Comparison of ENCODE assay signal across 9 mouse cellular contexts in the genomic region with DNA sequence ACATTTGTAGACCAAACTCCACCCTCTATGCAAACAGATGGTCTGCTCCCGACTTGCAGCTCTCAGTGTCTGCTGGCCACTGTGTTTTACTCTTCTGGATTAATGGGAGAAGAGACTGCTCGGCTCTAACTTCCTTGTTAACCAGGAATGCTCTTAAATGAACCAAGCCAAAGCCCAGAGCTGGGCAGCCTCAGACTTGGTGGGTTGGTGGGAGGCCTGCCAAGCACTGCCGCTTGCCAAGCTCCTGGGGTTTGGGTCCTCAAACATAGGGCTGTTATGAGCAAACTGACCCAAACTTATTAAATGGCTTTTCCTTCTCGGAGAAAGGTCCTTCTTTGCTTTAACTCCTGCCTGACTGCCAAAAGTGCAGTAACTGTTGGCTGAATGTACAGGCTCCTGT.
DNase-seq lines count a peak whose midpoint lies in the region; ATAC-seq and TF ChIP-seq lines count a peak whose summit lies in the region.
"Had no signal": no experiment of that assay in that cellular context is flagged by ENCODE, and none has a peak within 500 bp of the region (broad histone marks: within the 10 kb centered on the region; RNA-seq: fewer than 3 reads in every experiment).

No protein-coding gene starts in this region.

- no peaks in the 10 kb centered on the region for H3K36me3 ChIP-seq in forebrain, postnatal 0 days (ENCODE audit: insufficient read depth)
- H3K36me3 ChIP-seq in forebrain, embryonic 11.5 days (ENCODE audit: control insufficient read depth, insufficient read depth, low read length): no peaks in the 10 kb centered on the region
- no peaks in the 10 kb centered on the region for H3K36me3 ChIP-seq in midbrain, postnatal 0 days (ENCODE audit: insufficient read depth, low read length)
- H3K36me3 ChIP-seq in midbrain, embryonic 15.5 days (replicated peaks): no peaks in the 10 kb centered on the region
- H3K36me3 ChIP-seq in stomach, embryonic 14.5 days (ENCODE audit: control insufficient read depth, insufficient read depth, low read length): no peaks in the 10 kb centered on the region
- H3K36me3 ChIP-seq: neural tube, embryonic 13.5 days had no signal

- ATAC-seq in forebrain, postnatal 0 days: no peak
- no peak for ATAC-seq in forebrain, embryonic 11.5 days (replicated peaks; ENCODE audit: low FRiP score)
- ATAC-seq in midbrain, postnatal 0 days (ENCODE audit: low FRiP score): no peak
- no peak for ATAC-seq in midbrain, embryonic 15.5 days (replicated peaks)
- no peak for ATAC-seq in stomach, embryonic 14.5 days (ENCODE audit: insufficient number of reproducible peaks, insufficient read depth, low FRiP score, low read depth)

- no peaks in the 10 kb centered on the region for H3K27me3 ChIP-seq in forebrain, postnatal 0 days (ENCODE audit: insufficient read depth, low read length)
- no peaks in the 10 kb centered on the region for H3K27me3 ChIP-seq in forebrain, embryonic 11.5 days (ENCODE audit: control insufficient read depth, insufficient read depth, low read length)
- H3K27me3 ChIP-seq in midbrain, postnatal 0 days (ENCODE audit: insufficient read depth, low read length): no peaks in the 10 kb centered on the region
- H3K27me3 ChIP-seq in midbrain, embryonic 15.5 days (replicated peaks): no peaks in the 10 kb centered on the region
- H3K27me3 ChIP-seq in stomach, embryonic 14.5 days (ENCODE audit: control insufficient read depth, insufficient read depth, low read length): no peaks in the 10 kb centered on the region
- H3K27me3 ChIP-seq: neural tube, embryonic 13.5 days had no signal

- 21% methylated on average over 4 of the region's 4 CpGs for WGBS in forebrain, postnatal 0 days
- 64% methylated on average over 4 of the region's 4 CpGs for WGBS in forebrain, embryonic 11.5 days
- WGBS in midbrain, postnatal 0 days: 56% methylated on average over 4 of the region's 4 CpGs
- WGBS in midbrain, embryonic 15.5 days: 60% methylated on average over 4 of the region's 4 CpGs
- 16% methylated on average over 4 of the region's 4 CpGs for WGBS in stomach, embryonic 14.5 days

- no peaks in the 10 kb centered on the region for H3K9me3 ChIP-seq in forebrain, postnatal 0 days (ENCODE audit: low read length)
- H3K9me3 ChIP-seq in forebrain, embryonic 11.5 days (ENCODE audit: control insufficient read depth, low read length): no peaks in the 10 kb centered on the region
- no peaks in the 10 kb centered on the region for H3K9me3 ChIP-seq in midbrain, postnatal 0 days (ENCODE audit: low read length)
- H3K9me3 ChIP-seq in midbrain, embryonic 15.5 days: no peaks in the 10 kb centered on the region; the same call in 1 of the 2 replicates
- no peaks in the 10 kb centered on the region for H3K9me3 ChIP-seq in stomach, embryonic 14.5 days (ENCODE audit: control insufficient read depth, low read depth, low read length)

- peak; percentile 43 for DNase-seq in forebrain, postnatal 0 days
- no peak for DNase-seq in forebrain, embryonic 11.5 days (ENCODE audit: low spot score)
- DNase-seq in midbrain, postnatal 0 days (ENCODE audit: low spot score): peak; percentile 61
- DNase-seq in fibroblast of lung, adult 2 months (ENCODE audit: low read depth): peak; percentile 46
- DNase-seq in heart, postnatal 4 days: no peak
- no peak for DNase-seq in heart, postnatal 25 days (ENCODE audit: low spot score)

- H3K4me3 ChIP-seq in forebrain, postnatal 0 days (ENCODE audit: low read depth, low read length): no peak overlapping the region
- no peak overlapping the region for H3K4me3 ChIP-seq in forebrain, embryonic 11.5 days (ENCODE audit: low read depth, low read length)
- no peak overlapping the region for H3K4me3 ChIP-seq in midbrain, postnatal 0 days (ENCODE audit: low read depth, low read length)
- H3K4me3 ChIP-seq in midbrain, embryonic 15.5 days: no peak overlapping the region
- no peak overlapping the region for H3K4me3 ChIP-seq in stomach, embryonic 14.5 days (ENCODE audit: low read depth, low read length)
- H3K4me3 ChIP-seq: neural tube, embryonic 13.5 days had no signal

- no peak overlapping the region for H3K27ac ChIP-seq in forebrain, postnatal 0 days (ENCODE audit: low read depth, low read length)
- H3K27ac ChIP-seq in forebrain, embryonic 11.5 days (ENCODE audit: low read depth, low read length): no peak overlapping the region
- H3K27ac ChIP-seq in midbrain, postnatal 0 days (ENCODE audit: low read depth, low read length): no peak overlapping the region
- no peak overlapping the region for H3K27ac ChIP-seq in midbrain, embryonic 15.5 days
- H3K27ac ChIP-seq in stomach, embryonic 14.5 days (ENCODE audit: low read length): peak overlapping the region; percentile 70; the same call in 1 of the 2 replicates
- H3K27ac ChIP-seq: neural tube, embryonic 13.5 days had no signal

- intact Hi-C loops in heart, postnatal 25 days (cut with DNase I): no loop called here

- no peak for TF ChIP-seq CTCF in forebrain, postnatal 0 days (IDR thresholded peaks at IDR 0.05; ENCODE audit: low read depth)
- no peak for TF ChIP-seq CTCF in midbrain, postnatal 0 days (IDR thresholded peaks at IDR 0.05)

- no peak overlapping the region for H3K9ac ChIP-seq in forebrain, postnatal 0 days
- H3K9ac ChIP-seq in forebrain, embryonic 11.5 days (ENCODE audit: low read length): no peak overlapping the region
- no peak overlapping the region for H3K9ac ChIP-seq in midbrain, postnatal 0 days (replicated peaks; ENCODE audit: low read length, poor library complexity, severe bottlenecking)
- no peak overlapping the region for H3K9ac ChIP-seq in midbrain, embryonic 15.5 days
- no peak overlapping the region for H3K9ac ChIP-seq in stomach, embryonic 14.5 days (replicated peaks; ENCODE audit: low read depth, low read length)
- H3K9ac ChIP-seq: neural tube, embryonic 13.5 days had no signal

- H3K4me2 ChIP-seq in forebrain, postnatal 0 days (ENCODE audit: low read depth): no peak overlapping the region
- H3K4me2 ChIP-seq in forebrain, embryonic 11.5 days (ENCODE audit: low read depth, low read length, severe bottlenecking): no peak overlapping the region
- H3K4me2 ChIP-seq in midbrain, postnatal 0 days (ENCODE audit: low read depth, low read length, poor library complexity, severe bottlenecking): no peak overlapping the region
- H3K4me2 ChIP-seq in midbrain, embryonic 15.5 days: no peak overlapping the region
- H3K4me2 ChIP-seq in stomach, embryonic 14.5 days (replicated peaks; ENCODE audit: low read depth, low read length): no peak overlapping the region; the same call in 1 of the 2 replicates
- H3K4me2 ChIP-seq: neural tube, embryonic 13.5 days had no signal

- no peaks in the 10 kb centered on the region for H3K4me1 ChIP-seq in forebrain, postnatal 0 days (ENCODE audit: insufficient read depth)
- no peaks in the 10 kb centered on the region for H3K4me1 ChIP-seq in forebrain, embryonic 11.5 days (replicated peaks; ENCODE audit: control insufficient read depth, insufficient read depth, low read length)
- no peaks in the 10 kb centered on the region for H3K4me1 ChIP-seq in midbrain, postnatal 0 days (ENCODE audit: insufficient read depth, low read length)
- no peaks in the 10 kb centered on the region for H3K4me1 ChIP-seq in midbrain, embryonic 15.5 days
- peaks cover 4% of the 10 kb centered on the region; the same call in 1 of the 2 replicates for H3K4me1 ChIP-seq in stomach, embryonic 14.5 days (ENCODE audit: control insufficient read depth, insufficient read depth, low read length)

Comparison
In these comparisons a context has a peak if more than half of its experiments do, and no peak if none do; other contexts are left out.
1. DNase-seq: peak in forebrain, postnatal 0 days (single experiment), midbrain, postnatal 0 days (single experiment) and fibroblast of lung, adult 2 months (single experiment); none in forebrain, embryonic 11.5 days (single experiment), heart, postnatal 4 days (single experiment) and heart, postnatal 25 days (single experiment).